Mouse (Mus musculus): Measurements from ENCODE around the gene Repin1. TPM values are rescaled to one million over a fixed set of nuclear protein-coding genes. Genes with fewer than 3 reads are reported as not detected.

Repin1 gene
- total RNA-seq, 2 experiments from 2014 or later: 18.5 to 19.0 TPM

- DNase-seq: peak; percentile 69
- intact Hi-C loops (cut with DNase I; ENCODE audit: low total_unique reads): loop anchor here (5.0 to 10.0 kb wide), 2 partner anchors 127 to 471 kb away; partner anchors contain the start of gene Gimap3
Observed at GRCm38 (mm10) chr6:48645660-48646308, 52.1 kb downstream of the Repin1 start.

DNA sequence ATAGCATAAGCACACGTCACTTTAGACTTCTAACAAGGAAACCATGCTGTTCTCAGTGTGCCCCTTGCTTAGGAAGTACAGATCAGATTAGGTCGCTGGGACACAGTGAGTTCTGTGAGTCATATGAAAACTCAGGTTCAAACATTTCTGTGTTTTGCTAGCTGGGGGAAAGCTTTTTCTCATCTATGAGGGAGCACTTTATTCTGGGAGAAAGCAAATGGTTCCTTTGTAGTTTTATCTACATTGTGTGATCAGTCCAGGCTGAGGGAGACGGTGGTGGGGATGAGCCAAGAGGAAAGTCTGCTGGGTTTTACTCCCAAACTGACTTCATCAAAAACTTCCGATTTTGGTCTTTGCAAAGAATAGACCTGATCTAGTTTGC is 52.6 kb downstream of the Repin1 start:
- DNase-seq: no peak
- intact Hi-C loops (cut with DNase I; ENCODE audit: low total_unique reads): loop anchor here (5.0 to 10.0 kb wide), 2 partner anchors 126 to 471 kb away; partner anchors contain the start of gene Gimap3

DNA sequence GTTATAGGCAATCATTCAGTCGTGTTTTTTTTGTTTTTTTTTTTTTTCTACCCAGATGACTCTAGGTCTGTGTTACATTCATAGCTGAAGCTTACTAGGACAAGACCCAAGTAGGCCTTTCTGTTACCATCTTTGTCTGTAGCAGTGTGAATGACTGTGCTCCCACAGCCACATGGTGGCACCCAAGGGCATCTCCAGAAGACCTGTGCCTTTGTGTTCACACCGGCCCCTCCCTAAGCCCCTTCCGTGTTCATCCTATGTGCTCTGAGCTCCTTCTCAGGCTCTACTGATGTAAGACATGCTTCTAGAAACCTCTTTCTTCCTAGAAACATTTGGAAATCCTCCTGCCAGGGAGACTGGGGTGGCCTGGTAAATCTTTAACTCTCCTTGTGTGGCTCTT is 53.3 kb downstream of the Repin1 start, which contains the start of gene Gimap8:
TSS of gene Gimap8 (plus strand) at position 240 of the 400 bp plus-strand sequence.
- no peak for DNase-seq
- intact Hi-C loops (cut with DNase I; ENCODE audit: low total_unique reads): loop anchor here (5.0 to 10.0 kb wide), 2 partner anchors 125 to 472 kb away; partner anchors contain the start of gene Gimap3

GRCm38 (mm10) chr6:48647611-48648010 is 53.9 kb downstream of the Repin1 start:
- no peak for DNase-seq
- intact Hi-C loops (cut with DNase I; ENCODE audit: low total_unique reads): loop anchor here (5.0 to 10.0 kb wide), 2 partner anchors 125 to 473 kb away; partner anchors contain the start of gene Gimap3

Other genes with a start within 250 kb of the Repin1 start
- gene Krba1, start 198.3 kb upstream of the Repin1 start, total RNA-seq (2021): 10 to 100 TPM in 1 of 2 experiments, 1 to 10 TPM in 1; 8.7 to 11.0 TPM
- gene Zfp467, start 148.1 kb upstream of the Repin1 start, total RNA-seq (2021): 10 to 100 TPM; 15.9 to 16.5 TPM
- 1 to 10 TPM in 1 of 2 experiments, under 1 TPM in 1; 0.16 to 1.1 TPM for gene Sspo, start 145.7 kb upstream of the Repin1 start, total RNA-seq (2021)
- 10 to 100 TPM; 48.6 to 48.9 TPM for gene Atp6v0e2, start 56.3 kb upstream of the Repin1 start, total RNA-seq (2021)
- 10 to 100 TPM; 13.2 to 15.4 TPM for gene Lrrc61, start 39.1 kb upstream of the Repin1 start, total RNA-seq (2021)
- 10 to 100 TPM; 22.2 to 35.7 TPM for gene Rarres2, start 21.1 kb upstream of the Repin1 start, total RNA-seq (2021)
- not detected for gene Gm45021, start 4.3 kb upstream of the Repin1 start, total RNA-seq (2021)
- gene Gm44965, start 58 bp downstream of the Repin1 start, total RNA-seq (2021): 1 to 10 TPM in 1 of 2 experiments, not detected in 1; 2.0 TPM
- gene Zfp775, start 8.2 kb downstream of the Repin1 start, total RNA-seq (2021): 1 to 10 TPM; 5.2 to 5.5 TPM
- gene AI854703, start 32.9 kb downstream of the Repin1 start, total RNA-seq (2021): under 1 TPM; 0.40 to 0.45 TPM
- 1 to 10 TPM; 4.3 to 5.3 TPM for gene Gimap8, start 53.4 kb downstream of the Repin1 start, total RNA-seq (2021)
- gene Gimap9, start 82.2 kb downstream of the Repin1 start, total RNA-seq (2021): 1 to 10 TPM; 1.6 to 2.2 TPM
- 10 to 100 TPM; 10.7 to 12.5 TPM for gene Gimap4, start 90.7 kb downstream of the Repin1 start, total RNA-seq (2021)
- 10 to 100 TPM; 21.8 to 22.0 TPM for gene Gimap6, start 114.3 kb downstream of the Repin1 start, total RNA-seq (2021)
- gene Gm28053, start 124.7 kb downstream of the Repin1 start, total RNA-seq (2021): 1 to 10 TPM; 1.8 to 4.3 TPM
- gene Gimap7, start 124.7 kb downstream of the Repin1 start, total RNA-seq (2021): not detected
- 1 to 10 TPM; 5.7 to 6.4 TPM for gene Gimap1, start 145.2 kb downstream of the Repin1 start, total RNA-seq (2021)
- gene Gimap5, start 152.3 kb downstream of the Repin1 start, total RNA-seq (2021): 1 to 10 TPM; 3.6 to 4.5 TPM
- under 1 TPM in 1 of 2 experiments, not detected in 1; 0.22 TPM for gene Gimap3, start 177.0 kb downstream of the Repin1 start, total RNA-seq (2021)
- gene Tmem176a, start 247.0 kb downstream of the Repin1 start, total RNA-seq (2021): 1 to 10 TPM; 8.1 to 9.1 TPM
- 10 to 100 TPM; 19.5 to 26.1 TPM for gene Tmem176b, start 247.6 kb downstream of the Repin1 start, total RNA-seq (2021)